ENCODE assay signal across 18 mouse cellular contexts in the genomic region with DNA sequence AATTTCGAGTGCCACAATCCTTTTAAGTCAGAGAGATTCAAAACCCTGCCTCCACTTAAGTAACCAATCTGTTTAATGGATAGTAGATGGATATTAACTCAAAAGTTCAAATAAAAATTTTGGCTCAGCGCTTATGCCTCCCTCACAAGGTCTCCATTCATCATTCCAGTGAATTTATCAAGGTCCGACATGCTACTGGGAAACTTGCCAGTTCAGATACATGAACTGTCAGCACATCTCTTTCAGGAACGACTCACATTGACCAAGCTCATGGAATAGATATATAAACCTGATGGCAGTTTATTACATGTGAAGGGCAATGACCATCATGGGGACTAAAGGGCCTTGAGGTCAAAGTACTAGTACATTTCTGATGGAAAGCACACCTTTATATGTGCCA.
"Had no signal": no experiment of that assay in that cellular context is flagged by ENCODE, and none has a peak within 500 bp of the region (broad histone marks: within the 10 kb centered on the region; RNA-seq: fewer than 3 reads in every experiment).

No protein-coding gene starts in this region.

- H3K4me1 ChIP-seq: stomach, embryonic 15.5 days had no signal

- H3K27ac ChIP-seq: kidney, postnatal 0 days; left cerebral cortex, adult 2 months; liver, embryonic 13.5 days; midbrain, embryonic 10.5 days; midbrain, embryonic 13.5 days; neural tube, embryonic 13.5 days; stomach, embryonic 15.5 days had no signal

- H3K27me3 ChIP-seq: liver, embryonic 13.5 days; megakaryocyte, embryonic 14.5 days; midbrain, embryonic 13.5 days; neural tube, embryonic 13.5 days; stomach, embryonic 15.5 days had no signal

- H3K4me3 ChIP-seq: left cerebral cortex, adult 2 months; liver, embryonic 13.5 days; megakaryocyte, embryonic 14.5 days; midbrain, embryonic 10.5 days; midbrain, embryonic 13.5 days; myocyte; neural tube, embryonic 13.5 days; stomach, embryonic 15.5 days had no signal

- H3K9ac ChIP-seq: liver, embryonic 13.5 days; midbrain, embryonic 13.5 days; neural tube, embryonic 13.5 days; stomach, embryonic 15.5 days had no signal

- H3K36me3 ChIP-seq: liver, embryonic 13.5 days; midbrain, embryonic 10.5 days; midbrain, embryonic 13.5 days; neural tube, embryonic 13.5 days; stomach, embryonic 15.5 days had no signal

- H3K9me3 ChIP-seq: liver, embryonic 13.5 days; midbrain, embryonic 10.5 days; midbrain, embryonic 13.5 days; neural tube, embryonic 13.5 days; stomach, embryonic 15.5 days had no signal

- ATAC-seq: lung, postnatal 0 days; midbrain, embryonic 13.5 days; midbrain, embryonic 16.5 days had no signal

- H3K4me2 ChIP-seq: liver, embryonic 13.5 days; midbrain, embryonic 13.5 days; neural tube, embryonic 13.5 days; stomach, embryonic 15.5 days had no signal

- DNase-seq: kidney, postnatal 25 days; layer of hippocampus, postnatal 36 days; liver, embryonic 13.5 days; lung, adult 2 months; retina, postnatal 1 day; right cerebral cortex, postnatal 25 days; spleen, adult 18-20 months; thymus, postnatal 36 days had no signal
